Mouse (Mus musculus): ENCODE results near the gene Dmbx1.
A peak's percentile ranks its signal among the peaks of the same experiment; 100 is the strongest.

DNA sequence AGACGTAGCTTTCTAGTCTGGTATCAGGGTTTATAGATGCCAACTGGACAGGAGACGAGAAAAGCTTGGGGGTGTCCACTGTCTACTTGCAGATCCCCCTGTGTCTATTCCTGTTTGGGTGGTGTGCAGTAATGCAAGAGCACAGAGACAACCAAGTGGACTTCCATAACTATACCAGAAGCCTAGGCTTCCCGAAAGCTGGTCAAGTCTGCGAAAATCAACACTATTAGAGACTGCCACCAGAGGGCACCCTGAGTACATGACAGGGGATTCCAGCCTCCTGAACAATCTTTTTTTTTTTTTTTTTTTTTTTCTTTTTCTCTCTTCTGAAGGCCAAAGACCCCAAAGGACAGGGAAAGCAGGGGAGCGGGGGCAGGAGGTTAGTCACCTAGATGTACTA is 36.9 kb downstream of the Dmbx1 start:
- no peak for TF ChIP-seq MAFK (IDR thresholded peaks at IDR 0.05; ENCODE audit: insufficient read depth, low read depth, low read length)
- peak; percentile 98 for TF ChIP-seq ZNF384 (IDR thresholded peaks at IDR 0.05; ENCODE audit: low read depth, low read length)
- peak; percentile 92 for TF ChIP-seq ZC3H11A (IDR thresholded peaks at IDR 0.05; ENCODE audit: borderline replicate concordance, low read depth, low read length)
- TF ChIP-seq CHD2 (IDR thresholded peaks at IDR 0.05; ENCODE audit: low read depth, low read length), result no peak
- no peak for TF ChIP-seq HCFC1 (IDR thresholded peaks at IDR 0.05; ENCODE audit: borderline replicate concordance, insufficient read depth, low read length)

Measured in ES-E14 (cell line).